8 mouse cellular contexts compared by ENCODE assay signal in the genomic region with DNA sequence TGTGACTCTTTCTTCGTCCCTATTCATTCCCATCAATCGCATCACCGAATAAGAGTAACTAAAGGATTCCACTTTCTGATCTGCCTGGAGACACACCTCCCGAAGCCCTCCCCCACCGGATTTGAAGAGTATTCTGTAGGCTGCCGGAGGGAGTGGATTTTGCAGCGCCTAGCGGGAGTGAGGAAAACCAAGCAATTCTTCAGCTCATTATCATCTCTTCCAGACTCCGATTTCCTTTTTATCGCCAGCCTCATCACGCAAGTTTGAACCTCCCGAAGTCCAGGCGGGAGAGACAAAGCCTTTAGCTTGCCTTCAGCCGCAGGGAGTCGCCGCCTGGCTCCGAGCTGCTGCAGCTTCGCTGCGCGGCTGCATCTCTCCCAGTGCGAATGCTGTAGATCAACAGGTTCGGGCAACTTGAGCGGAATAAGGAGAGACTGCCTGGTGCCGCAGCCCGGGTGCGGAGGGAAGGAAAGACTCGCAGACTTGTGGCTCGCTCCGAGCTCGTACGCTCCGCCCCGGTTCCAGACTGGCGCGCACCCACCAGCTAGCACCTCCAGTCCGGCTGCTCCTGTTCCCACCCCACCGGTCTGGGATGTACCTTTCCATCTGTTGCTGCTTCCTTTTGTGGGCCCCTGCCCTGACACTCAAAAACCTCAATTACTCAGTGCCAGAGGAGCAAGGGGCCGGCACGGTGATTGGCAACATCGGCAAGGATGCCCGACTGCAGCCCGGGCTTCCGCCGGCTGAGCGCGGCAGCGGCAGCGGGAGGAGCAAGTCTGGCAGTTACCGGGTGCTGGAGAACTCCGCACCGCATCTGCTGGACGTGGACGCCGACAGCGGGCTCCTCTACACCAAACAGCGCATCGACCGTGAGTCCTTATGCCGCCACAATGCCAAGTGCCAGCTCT. TPM values are rescaled to one million over a fixed set of nuclear protein-coding genes. Genes with fewer than 3 reads are reported as not detected.
DNase-seq lines count a peak whose midpoint lies in the region; ATAC-seq and TF ChIP-seq lines count a peak whose summit lies in the region.

No protein-coding gene starts in this region.

- ATAC-seq in intestine, postnatal 0 days, result no peak

- DNase-seq in left cerebral cortex, adult 18-20 months (ENCODE audit: low spot score in 2 of 2), result peak; percentile 38 to 59
- DNase-seq in left cerebral cortex, adult 11 months (ENCODE audit: low spot score), result no peak
- peak; percentile 73 for DNase-seq in embryo, embryonic 10.5 days (ENCODE audit: low spot score)
- DNase-seq in gastrocnemius, postnatal 36 days, result peak; percentile 5 to 32
- peak; percentile 71 for DNase-seq in limb, embryonic 10.5 days (ENCODE audit: low spot score)
- DNase-seq in thymus, postnatal 14 days, result no peak

- no peak overlapping the region for H3K9ac ChIP-seq in intestine, postnatal 0 days (ENCODE audit: low read depth, low read length)

- peak overlapping the region; percentile 35 for H3K4me3 ChIP-seq in intestine, postnatal 0 days (ENCODE audit: low read depth, low read length)
- peak overlapping the region; percentile 66 for H3K4me3 ChIP-seq in limb, embryonic 10.5 days
- H3K4me3 ChIP-seq in myocyte, result no peak overlapping the region

- intact Hi-C loops in gastrocnemius, postnatal 36 days (cut with DNase I), result no loop called here

- peaks cover 55% of the 10 kb centered on the region for H3K27me3 ChIP-seq in intestine, postnatal 0 days (replicated peaks; ENCODE audit: control insufficient read depth, insufficient read depth, low read length)
- peaks cover 58% of the 10 kb centered on the region for H3K27me3 ChIP-seq in limb, embryonic 10.5 days (ENCODE audit: low read depth, poor library complexity, severe bottlenecking)
- peaks cover 7% of the 10 kb centered on the region for H3K27me3 ChIP-seq in myocyte (ENCODE audit: control insufficient read depth, insufficient read depth, insufficient read length)

- no peaks in the 10 kb centered on the region for H3K36me3 ChIP-seq in intestine, postnatal 0 days (ENCODE audit: control insufficient read depth, insufficient read depth)
- no peaks in the 10 kb centered on the region for H3K36me3 ChIP-seq in limb, embryonic 10.5 days
- H3K36me3 ChIP-seq in myocyte (ENCODE audit: control insufficient read depth, insufficient read depth), result no peaks in the 10 kb centered on the region

- 0 out of 2 replicates have a peak, but pooled peaks cover 5% of the 10 kb centered on the region for H3K4me1 ChIP-seq in intestine, postnatal 0 days (replicated peaks; ENCODE audit: control insufficient read depth, insufficient read depth, low read length)
- H3K4me1 ChIP-seq in limb, embryonic 10.5 days, result peaks cover 41% of the 10 kb centered on the region

- H3K4me2 ChIP-seq in intestine, postnatal 0 days (replicated peaks; ENCODE audit: low read depth), result peak overlapping the region; percentile 67
- peak overlapping the region; percentile 92 for H3K4me2 ChIP-seq in myocyte (ENCODE audit: low read depth)

- H3K9me3 ChIP-seq in intestine, postnatal 0 days (ENCODE audit: control insufficient read depth), result no peaks in the 10 kb centered on the region
- no peaks in the 10 kb centered on the region for H3K9me3 ChIP-seq in limb, embryonic 10.5 days (replicated peaks)

- WGBS in intestine, postnatal 0 days, result under 1% methylated on average over 59 of the region's 59 CpGs
- under 1% methylated on average over 59 of the region's 59 CpGs for WGBS in limb, embryonic 10.5 days

- no peaks in the 10 kb centered on the region for H3K79me2 ChIP-seq in myocyte (ENCODE audit: control insufficient read depth, insufficient read depth)

- no peak for TF ChIP-seq CTCF in intestine, postnatal 0 days (IDR thresholded peaks at IDR 0.05; ENCODE audit: low read depth)

- H3K27ac ChIP-seq in intestine, postnatal 0 days (ENCODE audit: low read depth, low read length), result no peak overlapping the region; the same call in 1 of the 2 replicates
- H3K27ac ChIP-seq in limb, embryonic 10.5 days, result peak overlapping the region; percentile 75

- no peak for TF ChIP-seq POLR2A in myocyte (IDR thresholded peaks at IDR 0.05; ENCODE audit: insufficient read length, low read depth)

- no peak overlapping the region for H3ac ChIP-seq in myocyte (ENCODE audit: control insufficient read depth, insufficient read length)

TF ChIP-seq in myocyte, 11 proteins besides CTCF, POLR2A, EP300 and RAD21:
- TF ChIP-seq TCF12 (IDR thresholded peaks at IDR 0.05; ENCODE audit: insufficient read depth, poor library complexity, severe bottlenecking), result no peak
- no peak for TF ChIP-seq SRF (IDR thresholded peaks at IDR 0.05; ENCODE audit: control insufficient read depth, insufficient read length, low read depth)
- no peak for TF ChIP-seq MYOG (IDR thresholded peaks at IDR 0.05; ENCODE audit: control insufficient read depth in 1 of 3, insufficient read depth in 1 of 3, insufficient read length in 2 of 3, low read depth in 2 of 3)
- no peak for TF ChIP-seq MAX (IDR thresholded peaks at IDR 0.05; ENCODE audit: low read depth)
- no peak for TF ChIP-seq TCF3 (IDR thresholded peaks at IDR 0.05; ENCODE audit: insufficient read length, low read depth)
- no peak for TF ChIP-seq MYOD1 (IDR thresholded peaks at IDR 0.05; ENCODE audit: control insufficient read depth in 1 of 3, insufficient read length in 2 of 3, low read depth in 2 of 3)
- TF ChIP-seq POLR2AphosphoS2 (IDR thresholded peaks at IDR 0.05; ENCODE audit: insufficient read length, low read depth), result no peak
- TF ChIP-seq USF1 (IDR thresholded peaks at IDR 0.05; ENCODE audit: low read depth), result no peak
- TF ChIP-seq CEBPB (IDR thresholded peaks at IDR 0.05; ENCODE audit: insufficient read depth, poor library complexity, severe bottlenecking), result no peak
- no peak for TF ChIP-seq E2F4 (IDR thresholded peaks at IDR 0.05; ENCODE audit: insufficient read depth)
- TF ChIP-seq REST (IDR thresholded peaks at IDR 0.05; ENCODE audit: insufficient read depth, insufficient read length), result no peak

RNA-seq across cellular contexts. Expression of a gene that starts 2.4 kb away (rescaled TPM):
- 10 to 100 TPM; 26.1 to 30.5 TPM for total RNA-seq in left cerebral cortex, adult 18-20 months (2021)
- total RNA-seq in gastrocnemius, postnatal 36 days (2021), result under 1 TPM; 0.62 to 0.87 TPM
- polyA plus RNA-seq in intestine, postnatal 0 days (2015; fragmentation: Nextera tagmentation; extraction: Ambion mirVana), result 2.8 and 3.3 TPM in 2 replicates
- polyA plus RNA-seq in limb, embryonic 10.5 days (2016; fragmentation: Nextera tagmentation; extraction: Ambion mirVana), result 4.7 and 6.2 TPM in 2 replicates
- 0.08 TPM for polyA plus RNA-seq in myocyte (2012; fragmentation: generic; extraction: Trizol)

Comparison
In these comparisons a context has a peak if more than half of its experiments do, and no peak if none do; other contexts are left out.
1. DNase-seq: peak in left cerebral cortex, adult 18-20 months (2 of 2), embryo, embryonic 10.5 days (single experiment), gastrocnemius, postnatal 36 days (2 of 2) and limb, embryonic 10.5 days (single experiment); none in left cerebral cortex, adult 11 months (single experiment) and thymus, postnatal 14 days (single experiment).